Mouse (Mus musculus): ENCODE results near the gene Gm10037. TPM values are rescaled to one million over a fixed set of nuclear protein-coding genes. Genes with fewer than 3 reads are reported as not detected.
"Not testable (repeated sequence)": the region's sequence is repeated elsewhere in the genome, so short reads cannot be mapped to it uniquely, and the experiment has no call there.

The Gm10037 gene
- total and polyA plus RNA-seq, 2 experiments from 2014 or later: 0.67 TPM; not detected in 1

GRCm38 (mm10) chr13:67812961-67813709, 17.8 kb upstream of the Gm10037 start:
- DNase-seq (ENCODE audit: low spot score): no peak
- Histone ChIP-seq H3K4me2 (ENCODE audit: low read depth, low read length) (peak overlapping the region; percentile 73; the same call in 1 of the 2 replicates), H3K9ac (replicated peaks; ENCODE audit: low read depth, low read length) (no peak overlapping the region; the same call in 1 of the 2 replicates), H3K9me3 (replicated peaks; ENCODE audit: control insufficient read depth, low read length) (0 out of 2 replicates have a peak, but pooled peaks cover 4% of the 10 kb centered on the region), H3K4me1 (ENCODE audit: control insufficient read depth, insufficient read depth) (no peaks in the 10 kb centered on the region), H3K27ac (ENCODE audit: low read depth) (peak overlapping the region; percentile 93), H3K27me3 (ENCODE audit: control insufficient read depth, insufficient read depth, low read length) (no peaks in the 10 kb centered on the region), H3K4me3 (ENCODE audit: low read depth, low read length) (peak overlapping the region; percentile 93), H3K36me3 (replicated peaks; ENCODE audit: control insufficient read depth, insufficient read depth, low read length) (no peaks in the 10 kb centered on the region)
- TF ChIP-seq CTCF (IDR thresholded peaks at IDR 0.05; ENCODE audit: low read depth) (no peak), EP300 (IDR thresholded peaks at IDR 0.05; ENCODE audit: low read depth) (no peak)
- 74% methylated on average over 8 of the region's 8 CpGs for WGBS
- ATAC-seq (ENCODE audit: insufficient read depth, low read depth): no peak

- H3K9me3 ChIP-seq (replicated peaks; ENCODE audit: control insufficient read depth, low read length): 0 out of 2 replicates have a peak, but pooled peaks cover 4% of the 10 kb centered on the region
- 3% methylated on average over 31 of the region's 31 CpGs for WGBS
Observed at GRCm38 (mm10) chr13:67813710-67814660, 16.9 kb upstream of the Gm10037 start, which contains the start of gene Zfp273. TSS of gene Zfp273 (plus strand) at chr13:67813740.

DNA sequence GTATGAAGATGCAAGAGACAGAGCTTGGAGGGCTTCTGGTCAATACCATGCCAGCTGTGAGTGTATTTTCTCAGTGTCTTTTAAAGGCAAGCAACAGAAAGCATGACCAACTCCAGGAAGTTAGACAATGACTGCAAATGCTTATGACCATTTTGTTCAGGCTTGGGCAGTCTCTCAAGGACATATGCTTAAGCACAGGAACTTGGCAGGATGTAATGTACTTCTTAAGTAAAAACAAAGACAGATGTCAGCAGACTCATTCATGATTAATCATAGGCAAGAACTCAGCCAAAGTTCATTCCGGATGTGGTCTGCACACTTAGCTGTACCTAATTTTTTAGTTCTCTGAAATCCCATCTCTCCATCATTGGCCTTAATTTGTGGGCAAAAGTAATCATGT, 12.3 kb upstream of the Gm10037 start:
- Histone ChIP-seq H3K36me3 (replicated peaks; ENCODE audit: control insufficient read depth, insufficient read depth, low read length) (peaks cover 8% of the 10 kb centered on the region), H3K27ac (ENCODE audit: low read depth) (no peak overlapping the region), H3K4me1 (ENCODE audit: control insufficient read depth, insufficient read depth) (no peaks in the 10 kb centered on the region), H3K4me3 (ENCODE audit: low read depth, low read length) (no peak overlapping the region), H3K9me3 (replicated peaks; ENCODE audit: control insufficient read depth, low read length) (0 out of 2 replicates have a peak, but pooled peaks cover 4% of the 10 kb centered on the region), H3K9ac (replicated peaks; ENCODE audit: low read depth, low read length) (no peak overlapping the region), H3K4me2 (ENCODE audit: low read depth, low read length) (no peak overlapping the region), H3K27me3 (ENCODE audit: control insufficient read depth, insufficient read depth, low read length) (no peaks in the 10 kb centered on the region)
- TF ChIP-seq CTCF (IDR thresholded peaks at IDR 0.05; ENCODE audit: low read depth) (no peak), EP300 (IDR thresholded peaks at IDR 0.05; ENCODE audit: low read depth) (no peak)
- WGBS: 45% methylated on average over 1 of the region's 1 CpGs
- no peak for ATAC-seq (ENCODE audit: insufficient read depth, low read depth)
- peak; percentile 10 for DNase-seq (ENCODE audit: low spot score)

More at GRCm38 (mm10) chr13:67813710-67814660, 16.9 kb upstream of the Gm10037 start, which contains the start of gene Zfp273:
- H3K27me3 ChIP-seq (ENCODE audit: control insufficient read depth, insufficient read depth, low read length): no peaks in the 10 kb centered on the region
- no peaks in the 10 kb centered on the region for H3K36me3 ChIP-seq (replicated peaks; ENCODE audit: control insufficient read depth, insufficient read depth, low read length)
- peak within 1 kb of the TSS; percentile 73 for H3K4me2 ChIP-seq (ENCODE audit: low read depth, low read length)
- peak; percentile 92 for DNase-seq (ENCODE audit: low spot score)
- no peaks in the 10 kb centered on the region for H3K4me1 ChIP-seq (ENCODE audit: control insufficient read depth, insufficient read depth)
- no peak for TF ChIP-seq EP300 (IDR thresholded peaks at IDR 0.05; ENCODE audit: low read depth)
- TF ChIP-seq CTCF (IDR thresholded peaks at IDR 0.05; ENCODE audit: low read depth): no peak
- H3K27ac ChIP-seq (ENCODE audit: low read depth): peak within 1 kb of the TSS; percentile 93
- H3K9ac ChIP-seq (replicated peaks; ENCODE audit: low read depth, low read length): peak within 1 kb of the TSS; percentile 74
- H3K4me3 ChIP-seq (ENCODE audit: low read depth, low read length): peak within 1 kb of the TSS; percentile 93
- peak; percentile 97 for ATAC-seq (ENCODE audit: insufficient read depth, low read depth)

DNA sequence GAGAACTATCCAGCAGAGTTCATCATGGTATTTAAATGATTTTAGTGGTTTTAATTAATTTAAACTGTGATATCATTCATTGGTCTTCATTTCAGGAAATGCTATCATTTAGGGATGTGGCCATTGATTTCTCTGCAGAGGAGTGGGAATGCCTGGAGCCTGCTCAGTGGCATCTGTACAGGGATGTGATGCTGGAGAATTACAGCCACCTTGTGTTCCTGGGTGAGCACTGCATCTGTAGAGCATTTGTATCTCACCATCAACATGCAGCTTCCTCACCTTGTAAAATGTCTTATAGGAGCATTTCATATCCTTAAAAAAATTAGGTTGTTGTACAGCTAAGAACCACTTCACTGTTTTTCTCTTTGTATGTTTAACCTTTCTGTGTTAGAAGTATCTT, 2.2 kb downstream of the Gm10037 start:
- H3K4me1 ChIP-seq (ENCODE audit: control insufficient read depth, insufficient read depth); H3K27ac ChIP-seq (ENCODE audit: low read depth); H3K36me3 ChIP-seq (replicated peaks; ENCODE audit: control insufficient read depth, insufficient read depth, low read length): not testable (repeated sequence)

GRCm38 (mm10) chr13:67843775-67844118, 12.8 kb downstream of the Gm10037 start:
- no peak for TF ChIP-seq EP300 (IDR thresholded peaks at IDR 0.05; ENCODE audit: low read depth)
- TF ChIP-seq CTCF (IDR thresholded peaks at IDR 0.05; ENCODE audit: low read depth): no peak
- Histone ChIP-seq H3K27me3 (ENCODE audit: control insufficient read depth, insufficient read depth, low read length) (no peaks in the 10 kb centered on the region), H3K4me2 (ENCODE audit: low read depth, low read length) (peak overlapping the region; percentile 58), H3K9me3 (replicated peaks; ENCODE audit: control insufficient read depth, low read length) (no peaks in the 10 kb centered on the region), H3K27ac (ENCODE audit: low read depth) (no peak overlapping the region), H3K36me3 (replicated peaks; ENCODE audit: control insufficient read depth, insufficient read depth, low read length) (no peaks in the 10 kb centered on the region), H3K4me3 (ENCODE audit: low read depth, low read length) (peak overlapping the region; percentile 47; the same call in 1 of the 2 replicates), H3K4me1 (ENCODE audit: control insufficient read depth, insufficient read depth) (no peaks in the 10 kb centered on the region), H3K9ac (replicated peaks; ENCODE audit: low read depth, low read length) (no peak overlapping the region)
- ATAC-seq (ENCODE audit: insufficient read depth, low read depth): no peak
- 25% methylated on average over 6 of the region's 6 CpGs for WGBS
- no peak for DNase-seq (ENCODE audit: low spot score)

More for the DNA sequence above, 2.2 kb downstream of the Gm10037 start:
- H3K4me2 ChIP-seq (ENCODE audit: low read depth, low read length); H3K9me3 ChIP-seq (replicated peaks; ENCODE audit: control insufficient read depth, low read length); H3K27me3 ChIP-seq (ENCODE audit: control insufficient read depth, insufficient read depth, low read length); H3K4me3 ChIP-seq (ENCODE audit: low read depth, low read length); H3K9ac ChIP-seq (replicated peaks; ENCODE audit: low read depth, low read length); ATAC-seq (ENCODE audit: insufficient read depth, low read depth); DNase-seq (ENCODE audit: low spot score): not testable (repeated sequence)
- peak; percentile 26 for TF ChIP-seq CTCF (IDR thresholded peaks at IDR 0.05; ENCODE audit: low read depth)
